Mouse (Mus musculus): ENCODE measurements around the gene Ranbp2. TPM values are rescaled to one million over a fixed set of nuclear protein-coding genes. Genes with fewer than 3 reads are reported as not detected.
A peak's percentile ranks its signal among the peaks of the same experiment; 100 is the strongest.

The Ranbp2 gene
- total RNA-seq (2017), result 277 and 282 TPM in 2 replicates

GRCm38 (mm10) chr10:58446384-58447279 is at the start of gene Ranbp2:
TSS of gene Ranbp2 (plus strand) at chr10:58446920.
- ATAC-seq (replicated peaks; ENCODE audit: low read depth, poor library complexity, severe bottlenecking), result peak; percentile 85

GRCm38 (mm10) chr10:58398941-58399340 is 47.8 kb upstream of the Ranbp2 start:
- ATAC-seq (replicated peaks; ENCODE audit: low read depth, poor library complexity, severe bottlenecking), result no peak

- no peak for ATAC-seq (replicated peaks; ENCODE audit: low read depth, poor library complexity, severe bottlenecking)
Observed at GRCm38 (mm10) chr10:58401838-58402237, 44.9 kb upstream of the Ranbp2 start.

GRCm38 (mm10) chr10:58404639-58405038 is 42.1 kb upstream of the Ranbp2 start:
- no peak for ATAC-seq (replicated peaks; ENCODE audit: low read depth, poor library complexity, severe bottlenecking)

GRCm38 (mm10) chr10:58405285-58405948 is 41.3 kb upstream of the Ranbp2 start:
- peak; percentile 59 for ATAC-seq (replicated peaks; ENCODE audit: low read depth, poor library complexity, severe bottlenecking)

GRCm38 (mm10) chr10:58405949-58406305 is 40.8 kb upstream of the Ranbp2 start:
- peak; percentile 66 for ATAC-seq (replicated peaks; ENCODE audit: low read depth, poor library complexity, severe bottlenecking)

- peak; percentile 78 for ATAC-seq (replicated peaks; ENCODE audit: low read depth, poor library complexity, severe bottlenecking)
Observed at GRCm38 (mm10) chr10:58412331-58412730, 34.4 kb upstream of the Ranbp2 start.

GRCm38 (mm10) chr10:58412852-58413251 is 33.9 kb upstream of the Ranbp2 start:
- ATAC-seq (replicated peaks; ENCODE audit: low read depth, poor library complexity, severe bottlenecking), result no peak

- no peak for ATAC-seq (replicated peaks; ENCODE audit: low read depth, poor library complexity, severe bottlenecking)
Observed at GRCm38 (mm10) chr10:58416702-58417101, 30.0 kb upstream of the Ranbp2 start.

- no peak for ATAC-seq (replicated peaks; ENCODE audit: low read depth, poor library complexity, severe bottlenecking)
Observed at GRCm38 (mm10) chr10:58418290-58418971, 28.3 kb upstream of the Ranbp2 start.

- peak; percentile 66 for ATAC-seq (replicated peaks; ENCODE audit: low read depth, poor library complexity, severe bottlenecking)
Observed at GRCm38 (mm10) chr10:58427930-58428329, 18.8 kb upstream of the Ranbp2 start.

- ATAC-seq (replicated peaks; ENCODE audit: low read depth, poor library complexity, severe bottlenecking), result peak; percentile 16
Observed at GRCm38 (mm10) chr10:58445850-58446249, 870 bp upstream of the Ranbp2 start.

- ATAC-seq (replicated peaks; ENCODE audit: low read depth, poor library complexity, severe bottlenecking), result peak; percentile 34
Observed at GRCm38 (mm10) chr10:58447280-58447781, 611 bp downstream of the Ranbp2 start.

GRCm38 (mm10) chr10:58451575-58451974 is 4.9 kb downstream of the Ranbp2 start:
- no peak for ATAC-seq (replicated peaks; ENCODE audit: low read depth, poor library complexity, severe bottlenecking)

- ATAC-seq (replicated peaks; ENCODE audit: low read depth, poor library complexity, severe bottlenecking), result peak; percentile 75
Observed at GRCm38 (mm10) chr10:58452185-58452584, 5.5 kb downstream of the Ranbp2 start.

GRCm38 (mm10) chr10:58459896-58460295 is 13.2 kb downstream of the Ranbp2 start:
- ATAC-seq (replicated peaks; ENCODE audit: low read depth, poor library complexity, severe bottlenecking), result 0 out of 2 replicates have a peak, but pooled peaks have one; percentile 15

GRCm38 (mm10) chr10:58477086-58477755 is 30.5 kb downstream of the Ranbp2 start:
- ATAC-seq (replicated peaks; ENCODE audit: low read depth, poor library complexity, severe bottlenecking), result no peak

GRCm38 (mm10) chr10:58478071-58478578 is 31.4 kb downstream of the Ranbp2 start:
- ATAC-seq (replicated peaks; ENCODE audit: low read depth, poor library complexity, severe bottlenecking), result no peak

- no peak for ATAC-seq (replicated peaks; ENCODE audit: low read depth, poor library complexity, severe bottlenecking)
Observed at GRCm38 (mm10) chr10:58479954-58480490, 33.3 kb downstream of the Ranbp2 start.

Measured in common myeloid progenitor, adult 5-6 weeks (primary cell).